Mouse (Mus musculus) limb, embryonic 11.5 days (tissue): ENCODE results near the gene Anxa5. TPM values are rescaled to one million over a fixed set of nuclear protein-coding genes. Genes with fewer than 3 reads are reported as not detected.
A peak's percentile ranks its signal among the peaks of the same experiment; 100 is the strongest.

Experiments
- ATAC-seq: fragments of 200-750 bp; cut with Nextera tagmentation; 2 replicates; pipeline ENCODE4 v1.8.0; 2017; ENCODE audit warnings: low read depth; ENCODE audit not compliant: insufficient number of reproducible peaks, low FRiP score, low TSS enrichment
- DNase-seq: peaks from one replicate; pipeline ENCODE4 v3.0.0-alpha.2; 2015; ENCODE audit warnings: low spot score
- H3K27ac ChIP-seq: fragments of 300-500 bp; sonication (generic); replicated peaks from 2 replicates; pipeline ENCODE4 v1.5.1; 2014; ENCODE audit warnings: low read depth, mild to moderate bottlenecking, low read length
- H3K27me3 ChIP-seq: fragments of 300-500 bp; sonication (generic); 2 replicates; pipeline ENCODE4 v1.6.1; 2014; ENCODE audit warnings: mild to moderate bottlenecking, low read length, mixed read lengths; ENCODE audit not compliant: control insufficient read depth, insufficient read depth
- H3K36me3 ChIP-seq: fragments of 300-500 bp; sonication (generic); 2 replicates; pipeline ENCODE4 v1.6.1; 2014; ENCODE audit warnings: mild to moderate bottlenecking, low read length, moderate library complexity, mixed read lengths; ENCODE audit not compliant: control insufficient read depth, insufficient read depth
- H3K4me1 ChIP-seq: fragments of 300-500 bp; sonication (generic); 2 replicates; pipeline ENCODE4 v1.6.1; 2014; ENCODE audit warnings: low read length, mixed read lengths; ENCODE audit not compliant: control insufficient read depth, insufficient read depth
- H3K4me2 ChIP-seq: fragments of 300-500 bp; sonication (generic); 2 replicates; pipeline ENCODE4 v1.6.1; 2014; ENCODE audit warnings: low read depth, mild to moderate bottlenecking, moderate library complexity; ENCODE audit not compliant: severe bottlenecking
- H3K4me3 ChIP-seq: fragments of 300-500 bp; sonication (generic); 2 replicates; pipeline ENCODE4 v1.5.1; 2014; ENCODE audit warnings: low read depth, low read length
- H3K9ac ChIP-seq: fragments of 300-500 bp; sonication (generic); 2 replicates; pipeline ENCODE4 v1.6.1; 2014; ENCODE audit warnings: mild to moderate bottlenecking, low read length
- H3K9me3 ChIP-seq: fragments of 300-500 bp; sonication (generic); 2 replicates; pipeline ENCODE4 v1.6.1; 2016; ENCODE audit warnings: low read length; ENCODE audit not compliant: control insufficient read depth
- WGBS: fragments of 180-500 bp; shearing (Covaris S2); extraction: QIAGEN DNeasy Blood & Tissue Kit; methylation state at CpG from one replicate; pipeline ENCODE4 v1.1.7; 2014; 5-methylcytosine and 5-hydroxymethylcytosine counted together
- polyA plus RNA-seq: library from polyadenylated mRNA; unstranded; fragments of >200 nt; fragmentation: Nextera tagmentation; extraction: Ambion mirVana; gene quantifications from 2 replicates; pipeline ENCODE4 v1.2.1, GENCODE M21; 2014

Anxa5 gene
- polyA plus RNA-seq, 1 experiment from 2014 or later, result 132 TPM

- ATAC-seq (no peak), DNase-seq (no peak)
- H3K4me2 ChIP-seq, result no peak overlapping the region
- H3K9me3 ChIP-seq, result no peaks in the 10 kb centered on the region
- no peaks in the 10 kb centered on the region for H3K36me3 ChIP-seq
- H3K4me1 ChIP-seq, result peaks cover 5% of the 10 kb centered on the region; the same call in 1 of the 2 replicates
- no peaks in the 10 kb centered on the region for H3K27me3 ChIP-seq
- H3K9ac ChIP-seq, result no peak overlapping the region
- 84% methylated on average over 4 of the region's 4 CpGs for WGBS
- no peak overlapping the region for H3K4me3 ChIP-seq
- no peak overlapping the region for H3K27ac ChIP-seq
These were observed 8.6 kb upstream of the Anxa5 start for GRCm38 (mm10) chr3:36484292-36484691.

- no peak overlapping the region for H3K9ac ChIP-seq
- no peaks in the 10 kb centered on the region for H3K36me3 ChIP-seq
- H3K9me3 ChIP-seq, result no peaks in the 10 kb centered on the region
- peaks cover 5% of the 10 kb centered on the region; the same call in 1 of the 2 replicates for H3K4me1 ChIP-seq
- DNase-seq (no peak), ATAC-seq (no peak)
- no peak overlapping the region for H3K4me2 ChIP-seq
- 47% methylated on average over 9 of the region's 9 CpGs for WGBS
- no peak overlapping the region for H3K4me3 ChIP-seq
- H3K27me3 ChIP-seq, result no peaks in the 10 kb centered on the region
- no peak overlapping the region for H3K27ac ChIP-seq
These were observed 7.2 kb upstream of the Anxa5 start for GRCm38 (mm10) chr3:36482940-36483339.

- 0 out of 2 replicates have a peak overlapping the region, but pooled peaks have one; percentile 26 for H3K27ac ChIP-seq
- no peak overlapping the region for H3K9ac ChIP-seq
- 15% methylated on average over 11 of the region's 11 CpGs for WGBS
- H3K9me3 ChIP-seq, result no peaks in the 10 kb centered on the region
- no peak for ATAC-seq
- H3K4me3 ChIP-seq, result no peak overlapping the region
- H3K4me1 ChIP-seq, result peaks cover 5% of the 10 kb centered on the region; the same call in 1 of the 2 replicates
- H3K27me3 ChIP-seq, result no peaks in the 10 kb centered on the region
- no peak overlapping the region for H3K4me2 ChIP-seq
- H3K36me3 ChIP-seq, result no peaks in the 10 kb centered on the region
- DNase-seq, result peak; percentile 30
These were observed 6.1 kb upstream of the Anxa5 start for GRCm38 (mm10) chr3:36481776-36482193.

GRCm38 (mm10) chr3:36480486-36480885 lies 4.8 kb upstream of the Anxa5 start:
- no peaks in the 10 kb centered on the region for H3K27me3 ChIP-seq
- H3K4me2 ChIP-seq, result no peak overlapping the region
- no peak overlapping the region for H3K9ac ChIP-seq
- H3K9me3 ChIP-seq, result no peaks in the 10 kb centered on the region
- H3K4me3 ChIP-seq, result no peak overlapping the region
- no peak overlapping the region for H3K27ac ChIP-seq
- 81% methylated on average over 2 of the region's 2 CpGs for WGBS
- H3K4me1 ChIP-seq, result peaks cover 7% of the 10 kb centered on the region; the same call in 1 of the 2 replicates
- no peak for DNase-seq
- ATAC-seq, result no peak
- H3K36me3 ChIP-seq, result no peaks in the 10 kb centered on the region

- Histone ChIP-seq H3K4me2 (no peak overlapping the region), H3K36me3 (no peaks in the 10 kb centered on the region), H3K9me3 (no peaks in the 10 kb centered on the region), H3K27me3 (no peaks in the 10 kb centered on the region), H3K27ac (no peak overlapping the region), H3K4me1 (peaks cover 7% of the 10 kb centered on the region; the same call in 1 of the 2 replicates), H3K4me3 (no peak overlapping the region), H3K9ac (no peak overlapping the region)
- DNase-seq (no peak), ATAC-seq (no peak)
- 88% methylated on average over 8 of the region's 8 CpGs for WGBS
These were observed 3.1 kb upstream of the Anxa5 start for GRCm38 (mm10) chr3:36478776-36479175.

- H3K4me1 ChIP-seq, result peaks cover 3% of the 10 kb centered on the region; the same call in 1 of the 2 replicates
- WGBS, result 29% methylated on average over 18 of the region's 20 CpGs
These were observed 814 bp upstream of the Anxa5 start for GRCm38 (mm10) chr3:36476261-36477155.

GRCm38 (mm10) chr3:36474938-36475483 lies 683 bp downstream of the Anxa5 start:
- Histone ChIP-seq H3K27me3 (no peaks in the 10 kb centered on the region), H3K4me2 (peak overlapping the region; percentile 85), H3K4me3 (peak overlapping the region; percentile 66), H3K9me3 (no peaks in the 10 kb centered on the region), H3K4me1 (0 out of 2 replicates have a peak, but pooled peaks cover 3% of the 10 kb centered on the region), H3K27ac (no peak overlapping the region; the same call in 1 of the 2 replicates), H3K9ac (peak overlapping the region; percentile 70), H3K36me3 (no peaks in the 10 kb centered on the region)
- ATAC-seq, result peak; percentile 63
- WGBS, result 4% methylated on average over 24 of the region's 24 CpGs
- DNase-seq, result no peak

More at GRCm38 (mm10) chr3:36476261-36477155, 814 bp upstream of the Anxa5 start:
- H3K9ac ChIP-seq, result peak overlapping the region; percentile 70
- H3K9me3 ChIP-seq, result no peaks in the 10 kb centered on the region
- peak; percentile 47 for DNase-seq
- peak overlapping the region; percentile 85 for H3K4me2 ChIP-seq
- H3K36me3 ChIP-seq, result no peaks in the 10 kb centered on the region
- peak overlapping the region; percentile 47; the same call in 1 of the 2 replicates for H3K27ac ChIP-seq
- no peak for ATAC-seq
- no peaks in the 10 kb centered on the region for H3K27me3 ChIP-seq
- peak overlapping the region; percentile 66 for H3K4me3 ChIP-seq

GRCm38 (mm10) chr3:36474421-36474820 lies 1.3 kb downstream of the Anxa5 start:
- ATAC-seq (no peak), DNase-seq (no peak)
- Histone ChIP-seq H3K27me3 (no peaks in the 10 kb centered on the region), H3K4me3 (no peak overlapping the region; the same call in 1 of the 2 replicates), H3K9me3 (no peaks in the 10 kb centered on the region), H3K4me1 (0 out of 2 replicates have a peak, but pooled peaks cover 3% of the 10 kb centered on the region), H3K9ac (no peak overlapping the region), H3K36me3 (no peaks in the 10 kb centered on the region), H3K4me2 (no peak overlapping the region; the same call in 1 of the 2 replicates), H3K27ac (no peak overlapping the region)
- WGBS, result 87% methylated on average over 5 of the region's 5 CpGs
